Mouse (Mus musculus): ENCODE results near the gene Gm11444. TPM values are rescaled to one million over a fixed set of nuclear protein-coding genes. Genes with fewer than 3 reads are reported as not detected.

Gm11444 gene
- 1 to 10 TPM in 1 of 2 experiments, not detected in 1; 1.0 TPM for polyA plus RNA-seq (2017; shearing (Covaris generic))

DNA sequence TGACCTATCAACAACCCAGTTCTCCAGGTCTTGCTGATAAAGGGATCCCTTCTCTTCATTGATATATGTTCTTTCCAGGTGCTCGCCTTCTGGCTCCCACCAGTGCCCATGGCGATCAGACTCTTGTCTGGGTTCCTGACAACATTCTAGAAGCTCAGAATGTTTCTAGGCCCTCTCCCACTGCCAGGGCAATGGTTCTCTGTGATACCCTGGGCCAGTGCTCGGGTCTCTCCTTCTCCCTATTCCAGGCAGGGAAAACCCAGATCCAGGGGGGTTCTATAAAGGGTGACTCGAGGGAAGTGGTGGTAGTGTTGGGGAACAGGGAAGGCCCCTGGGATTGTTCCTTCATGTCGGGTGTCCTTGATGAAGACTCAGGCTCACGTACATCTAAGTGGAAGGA, at the start of gene Gm11444:
Gene Gm11444 (minus strand): TSS at position 101 of the 400 bp plus-strand sequence.
- ATAC-seq = no peak

DNA sequence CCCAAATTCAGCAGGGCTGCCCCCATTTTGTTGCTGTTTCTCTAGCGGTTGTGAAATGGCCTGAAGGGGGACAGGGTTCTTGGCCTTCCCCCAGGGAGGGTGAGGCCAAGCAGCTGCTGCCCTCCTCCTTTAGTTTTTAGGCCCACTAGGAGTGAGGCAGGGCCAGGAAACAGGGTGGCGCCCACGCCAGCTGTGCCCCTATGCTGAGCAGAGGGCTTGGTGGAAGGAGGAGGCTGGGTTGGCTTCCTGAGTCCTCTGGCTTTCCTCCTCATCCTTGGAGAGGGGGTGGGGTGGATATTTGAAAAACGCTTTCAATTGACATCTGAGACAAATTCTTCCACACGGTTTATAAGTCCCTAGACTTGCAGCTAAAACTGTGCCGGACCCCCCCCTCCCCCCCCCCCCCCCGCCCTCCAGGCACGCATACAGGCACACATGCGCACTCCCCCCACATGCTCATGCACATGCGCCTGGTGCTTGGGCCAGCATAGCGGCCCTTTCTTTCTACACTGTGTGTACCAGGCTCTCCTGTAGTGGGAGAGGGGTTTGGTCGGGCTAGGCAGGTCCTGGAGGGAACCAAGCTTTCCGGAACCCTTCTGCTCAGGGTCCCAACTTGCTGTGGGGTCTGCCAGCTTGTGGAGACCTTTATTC, 46.3 kb upstream of the Gm11444 start:
- ATAC-seq = no peak

DNA sequence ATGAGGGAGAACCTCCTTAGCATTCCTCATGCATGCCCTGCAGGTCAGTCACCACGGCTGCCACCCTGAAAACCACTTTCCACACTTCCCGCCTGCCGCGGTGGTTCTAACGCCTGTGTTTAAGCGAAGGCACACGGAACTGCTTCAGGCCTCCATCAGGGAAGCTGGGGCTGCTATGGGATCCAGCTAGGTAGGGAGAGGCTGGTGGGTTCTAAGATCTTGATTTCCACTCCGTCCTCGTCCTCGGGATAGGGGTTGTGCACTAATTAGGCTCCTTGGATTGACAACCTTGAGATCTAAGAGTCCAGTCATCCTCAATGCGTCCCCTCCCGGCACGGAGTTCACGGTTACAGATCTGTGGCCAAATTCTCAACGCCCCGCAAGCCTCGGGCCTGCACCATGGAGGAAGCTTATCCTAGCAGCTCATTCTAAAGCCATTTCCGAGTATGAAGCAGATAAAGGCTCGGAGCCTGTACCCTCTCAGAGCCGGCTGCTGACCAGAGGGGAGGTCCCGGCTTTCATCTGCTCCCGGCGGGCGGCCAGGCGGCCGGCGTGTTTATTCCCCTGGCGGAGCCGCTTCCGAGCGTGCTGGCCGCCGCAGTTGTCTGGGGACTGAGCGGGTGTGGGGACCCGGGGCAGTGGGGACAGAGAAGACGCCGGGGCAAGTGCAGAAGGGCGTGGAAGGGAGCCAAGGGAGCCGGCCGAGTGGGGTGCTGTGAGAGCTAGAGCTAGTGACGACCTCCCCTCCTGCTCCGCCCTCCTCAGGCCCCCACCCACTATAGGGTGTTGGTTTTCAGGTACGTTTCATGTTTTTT, 44.8 kb upstream of the Gm11444 start:
- no peak for ATAC-seq

DNA sequence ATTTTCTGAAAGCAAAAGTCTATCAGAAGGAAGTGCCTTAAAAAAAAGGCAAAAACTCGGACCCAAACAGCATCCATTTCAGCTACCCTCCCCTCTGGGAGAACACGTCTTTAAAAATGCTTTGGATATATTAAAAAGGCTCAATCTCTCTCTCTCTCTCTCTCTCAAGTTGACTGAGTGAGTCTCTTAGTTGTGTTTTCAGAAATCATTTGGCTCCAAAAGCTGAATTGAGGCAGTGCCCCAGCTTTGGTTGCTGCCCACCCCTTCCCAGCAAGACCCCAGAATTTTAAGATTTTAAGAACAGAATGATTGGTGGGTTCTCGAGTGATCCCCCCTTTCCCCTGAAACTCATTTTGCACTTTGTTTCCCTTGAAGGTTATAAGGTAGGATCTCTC, 44.0 kb upstream of the Gm11444 start:
- ATAC-seq = no peak

DNA sequence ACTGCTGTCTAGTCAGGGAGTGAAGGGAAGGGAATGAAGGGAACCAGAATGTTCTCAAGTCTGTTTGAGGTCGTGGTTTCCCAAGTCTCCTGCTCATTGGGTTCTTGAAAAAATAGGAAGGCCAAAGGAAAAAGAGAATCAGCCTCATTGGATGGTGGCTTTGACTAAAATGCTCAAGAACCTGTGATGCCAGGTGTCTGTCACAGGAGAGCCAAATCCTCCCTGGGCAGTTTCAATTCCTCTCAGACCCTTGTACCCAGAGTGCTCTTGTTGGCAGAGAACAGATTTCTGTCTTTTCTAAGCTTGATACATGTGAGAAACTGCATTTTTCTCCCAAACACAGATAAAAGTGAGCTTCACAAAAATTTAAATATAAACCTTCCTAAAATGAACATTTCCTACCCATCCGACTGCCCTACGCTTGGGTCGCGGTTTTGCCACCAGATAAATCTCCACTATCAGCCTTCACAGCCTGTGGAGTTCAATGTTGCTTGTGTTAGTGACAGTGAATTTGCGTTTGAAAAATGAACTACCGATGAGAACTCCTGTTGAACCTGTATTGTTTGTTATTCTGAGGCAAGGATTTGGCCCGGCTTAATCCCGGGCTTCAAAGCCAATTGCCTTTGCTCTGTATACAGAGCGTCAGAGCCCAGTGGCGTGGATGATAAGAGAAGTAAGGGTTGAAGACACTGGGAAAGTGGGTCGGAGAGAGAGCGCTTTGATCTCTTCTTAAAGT, 43.4 kb upstream of the Gm11444 start:
- ATAC-seq = no peak

DNA sequence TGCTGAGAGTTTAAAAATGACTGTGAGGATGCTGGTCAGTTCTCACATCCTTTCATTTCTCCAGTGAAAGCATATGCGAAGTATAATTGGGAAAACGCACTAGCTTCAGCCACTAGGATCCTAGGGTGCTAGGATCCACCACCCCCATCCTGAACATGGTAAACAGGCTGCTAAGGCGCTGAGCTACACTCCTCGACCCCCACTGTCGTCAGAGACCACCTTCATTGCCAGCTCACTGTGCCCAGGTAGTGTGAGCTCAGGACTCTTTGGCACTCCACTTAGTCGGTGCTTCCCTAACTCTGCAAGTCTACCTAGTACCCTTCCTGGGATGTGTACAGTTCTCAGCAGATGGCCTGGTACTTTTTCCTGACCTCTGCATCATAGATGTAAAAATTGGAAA, 42.6 kb upstream of the Gm11444 start:
- no peak for ATAC-seq

DNA sequence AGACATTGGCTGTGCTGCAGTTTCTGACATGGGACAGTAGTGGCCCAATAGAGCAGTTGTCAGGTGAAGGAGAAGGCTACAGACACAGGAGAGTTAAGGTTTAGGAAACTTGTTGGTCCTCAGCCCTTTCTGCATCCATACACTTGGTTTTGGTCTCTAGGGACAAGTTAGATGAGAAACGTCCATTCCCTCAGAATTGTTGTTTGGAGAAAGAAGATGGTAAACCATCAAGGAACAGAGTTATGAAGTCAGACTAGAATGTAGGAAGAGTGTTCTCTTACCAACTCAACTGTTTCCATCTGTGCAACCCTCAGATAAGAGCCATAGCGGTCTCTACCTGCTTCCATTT, 41.5 kb upstream of the Gm11444 start:
- ATAC-seq = no peak

DNA sequence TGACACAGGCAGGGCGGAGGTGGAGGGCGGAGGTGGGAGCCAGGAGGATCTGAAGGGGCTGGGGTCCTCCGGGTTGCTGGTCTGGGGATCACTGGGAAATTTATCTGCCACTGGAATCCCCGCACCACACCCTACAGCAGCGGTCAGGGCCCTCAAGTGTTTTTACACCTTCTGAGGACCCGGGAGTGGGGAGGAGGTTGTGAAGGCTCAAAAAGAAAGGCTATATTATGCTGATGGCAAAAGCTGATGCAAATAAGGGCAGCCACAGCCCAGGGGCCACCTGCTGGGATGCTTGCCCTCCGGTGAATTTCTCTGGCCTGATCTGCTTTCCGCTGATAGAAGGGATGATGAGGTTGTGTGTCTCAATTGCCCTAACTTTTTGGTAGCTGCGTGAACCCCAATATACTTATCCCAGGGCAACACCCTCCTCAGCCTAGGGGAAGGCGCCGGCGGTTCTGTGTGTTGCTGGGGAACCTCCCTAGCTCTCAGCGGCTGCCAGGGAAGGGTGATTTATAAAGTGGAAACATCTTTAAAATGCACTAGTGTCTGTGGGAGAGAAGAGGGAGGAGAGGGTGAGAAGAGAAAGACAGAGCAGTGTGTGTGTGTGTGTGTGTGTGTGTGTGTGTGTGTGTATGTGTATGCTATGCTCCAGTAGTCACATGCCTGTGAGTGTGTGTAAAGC, 41.0 kb upstream of the Gm11444 start:
- ATAC-seq = no peak

DNA sequence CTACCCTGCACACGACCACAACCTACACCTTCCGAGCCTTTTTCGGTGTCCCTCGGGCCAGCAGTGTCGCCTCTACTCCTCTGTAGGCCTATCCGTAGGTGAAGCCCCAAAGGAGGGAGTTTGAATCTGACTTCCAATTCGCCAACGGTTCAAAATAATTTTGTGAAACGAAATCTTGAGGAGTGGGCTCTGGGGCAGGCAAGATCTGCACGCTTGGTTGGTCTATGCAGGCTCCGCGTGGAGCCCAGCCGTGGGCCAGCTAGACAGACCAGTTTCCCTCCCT, 40.4 kb upstream of the Gm11444 start:
- ATAC-seq = no peak

DNA sequence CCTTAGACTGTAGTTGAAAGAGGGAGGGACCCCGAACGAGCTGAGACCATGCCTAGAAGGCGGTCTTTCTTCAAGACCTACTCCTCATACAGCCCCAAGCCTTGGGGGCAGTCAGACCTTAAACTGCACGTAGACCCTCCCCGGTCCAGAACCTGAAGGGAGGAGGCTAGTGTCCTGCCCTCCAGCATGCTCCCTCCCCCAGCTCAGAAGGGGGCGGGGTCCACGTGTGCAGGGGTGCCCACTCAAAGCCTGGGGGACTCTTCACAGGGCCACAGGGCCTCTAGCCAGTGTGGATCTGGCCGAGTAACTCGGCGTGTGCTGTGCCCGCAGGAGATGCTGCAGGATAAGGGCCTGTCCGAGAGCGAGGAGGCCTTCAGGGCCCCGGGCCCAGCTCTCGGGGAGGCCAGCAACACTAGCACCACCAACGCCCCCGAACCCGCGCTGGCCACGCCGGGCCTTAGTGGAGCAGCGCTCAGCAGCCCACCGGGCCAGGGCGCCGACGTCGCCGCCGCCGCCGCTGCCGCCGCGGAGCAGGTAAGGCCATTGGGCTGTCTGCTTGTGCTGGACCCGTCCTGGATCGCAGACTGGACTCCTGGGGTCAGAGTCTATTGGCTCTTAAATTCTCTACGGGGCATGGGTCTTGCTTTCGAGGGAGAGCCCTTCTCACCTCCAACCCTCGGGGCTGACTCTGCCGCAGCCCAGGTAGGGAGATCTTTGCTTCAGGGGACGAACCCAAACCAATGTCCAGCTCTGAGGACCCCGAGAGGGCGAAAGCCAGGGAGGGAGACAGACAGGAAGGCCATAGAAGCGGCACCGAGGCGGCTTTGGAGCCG, 39.8 kb upstream of the Gm11444 start:
- ATAC-seq = no peak

DNA sequence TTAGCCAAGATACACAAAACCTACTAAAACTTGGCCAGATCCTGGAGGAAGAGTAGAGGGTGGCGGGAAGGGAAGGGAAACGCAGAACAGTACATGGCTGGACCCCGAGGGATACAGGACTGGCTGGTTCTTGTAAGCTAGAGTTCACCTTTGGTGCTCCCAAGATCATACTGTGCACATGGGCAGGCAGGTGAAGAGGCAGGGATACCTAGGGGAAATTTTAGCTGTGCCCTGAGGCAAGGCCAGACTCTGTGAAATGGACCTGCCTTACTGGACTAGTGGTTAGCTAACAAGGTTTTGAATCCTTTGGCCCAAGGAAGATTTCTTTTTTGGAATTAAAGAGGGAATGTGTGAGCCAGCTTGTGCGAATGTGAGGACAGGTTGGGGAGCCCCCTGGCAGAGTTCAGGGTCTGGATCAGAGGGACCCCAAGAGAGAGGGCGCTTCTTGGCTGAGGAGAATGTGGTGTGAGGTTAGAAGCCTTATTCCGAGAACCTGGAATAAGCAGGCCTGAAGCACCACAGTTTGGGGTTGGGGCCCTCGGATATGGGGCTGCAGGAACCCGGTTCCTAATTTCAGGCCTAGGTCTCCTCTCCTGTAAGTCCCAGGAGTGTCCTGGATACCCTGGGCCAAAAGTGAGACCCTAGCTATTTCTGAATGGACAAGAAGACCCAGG, 39.1 kb upstream of the Gm11444 start:
- no peak for ATAC-seq

DNA sequence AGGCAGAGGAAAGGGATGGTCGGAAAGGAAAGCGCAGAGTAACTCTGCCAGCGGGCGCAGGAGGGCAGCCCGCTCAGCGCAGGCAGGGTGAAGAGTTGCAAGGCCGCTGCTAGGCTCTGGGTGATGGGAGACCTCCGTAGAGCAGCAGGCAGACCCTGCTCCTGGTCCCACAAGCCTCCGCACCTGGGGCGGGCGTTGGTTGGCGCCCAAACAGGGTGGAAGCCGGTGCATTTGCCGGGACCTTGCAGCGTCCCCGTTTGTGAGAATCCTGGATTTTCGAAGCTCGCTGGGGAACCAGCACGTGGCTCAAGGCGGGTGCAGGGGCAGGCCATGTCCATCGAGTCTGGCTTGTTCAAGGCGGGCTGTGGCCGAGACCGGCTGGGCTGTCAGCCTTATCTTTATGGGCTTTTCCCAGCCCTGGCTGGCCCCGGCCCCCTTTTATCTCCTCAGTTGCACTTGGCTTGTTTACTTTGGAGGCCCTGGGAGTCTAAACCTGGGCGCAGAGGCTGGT, 38.4 kb upstream of the Gm11444 start:
- ATAC-seq = no peak

DNA sequence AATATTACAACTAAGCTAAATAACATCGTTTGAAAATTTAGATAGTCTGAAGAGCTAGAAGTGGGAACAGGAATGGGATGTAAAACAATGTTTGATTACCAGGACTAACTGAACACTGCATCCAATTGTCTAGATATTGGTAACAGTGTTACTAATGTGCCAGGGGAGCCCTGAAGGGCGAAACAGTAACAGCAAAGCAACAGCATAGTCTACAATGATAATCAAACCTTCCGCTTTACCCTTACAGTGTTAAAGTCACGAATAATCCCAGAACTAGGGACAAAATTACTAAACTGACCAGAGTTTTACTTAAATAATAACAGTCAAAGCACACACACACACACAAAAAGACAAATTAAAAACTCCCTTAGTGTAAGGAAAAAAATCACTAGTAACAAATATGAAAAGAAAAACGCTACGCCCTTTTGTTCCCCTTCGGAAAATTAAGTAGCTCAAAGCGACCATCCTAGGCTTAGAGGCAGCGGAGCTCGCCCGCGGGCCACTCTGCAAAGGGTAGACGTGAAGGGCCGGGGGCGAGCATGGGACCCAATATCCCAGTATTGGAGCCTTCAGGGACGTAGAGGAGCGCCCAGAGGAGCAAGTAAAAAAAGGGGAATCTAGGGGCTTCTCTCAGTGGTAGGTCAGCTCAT, 37.8 kb upstream of the Gm11444 start:
- no peak for ATAC-seq

DNA sequence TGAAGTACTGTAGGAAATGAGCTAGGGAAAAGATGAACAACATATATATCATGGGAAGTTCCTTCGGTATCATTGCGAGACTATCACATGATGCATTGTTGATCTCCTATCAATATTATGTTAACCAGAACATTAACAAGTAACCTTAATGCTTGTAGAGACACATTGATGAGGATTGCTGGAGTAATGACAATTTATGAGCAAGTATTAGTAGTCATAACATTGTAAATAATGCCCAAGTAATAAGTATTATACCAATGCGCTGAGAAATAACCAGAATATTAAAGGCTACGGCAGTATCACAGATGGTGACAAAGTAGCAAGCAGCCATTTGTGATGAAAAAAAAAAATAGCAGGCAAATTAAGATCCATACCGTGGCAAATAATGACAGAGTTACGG, 37.1 kb upstream of the Gm11444 start:
- ATAC-seq = no peak

DNA sequence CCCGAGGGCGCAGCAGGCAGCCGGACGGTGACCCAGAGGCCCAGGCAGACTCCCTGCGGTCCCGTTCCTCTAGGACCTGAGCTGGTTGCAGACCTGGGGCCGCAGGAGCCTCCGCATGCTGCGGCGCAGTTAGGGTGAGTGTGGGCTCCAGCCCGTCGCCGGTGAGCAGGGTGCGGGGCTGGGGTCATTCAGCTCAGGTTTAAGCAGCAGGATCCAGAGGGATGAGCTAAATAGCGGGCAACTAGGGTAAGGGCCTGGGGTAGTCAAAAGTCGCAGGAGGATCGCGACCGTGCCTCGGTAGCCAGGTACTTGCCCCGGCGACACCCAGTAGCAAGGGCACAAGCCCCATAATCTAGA, 36.3 kb upstream of the Gm11444 start:
- no peak for ATAC-seq

DNA sequence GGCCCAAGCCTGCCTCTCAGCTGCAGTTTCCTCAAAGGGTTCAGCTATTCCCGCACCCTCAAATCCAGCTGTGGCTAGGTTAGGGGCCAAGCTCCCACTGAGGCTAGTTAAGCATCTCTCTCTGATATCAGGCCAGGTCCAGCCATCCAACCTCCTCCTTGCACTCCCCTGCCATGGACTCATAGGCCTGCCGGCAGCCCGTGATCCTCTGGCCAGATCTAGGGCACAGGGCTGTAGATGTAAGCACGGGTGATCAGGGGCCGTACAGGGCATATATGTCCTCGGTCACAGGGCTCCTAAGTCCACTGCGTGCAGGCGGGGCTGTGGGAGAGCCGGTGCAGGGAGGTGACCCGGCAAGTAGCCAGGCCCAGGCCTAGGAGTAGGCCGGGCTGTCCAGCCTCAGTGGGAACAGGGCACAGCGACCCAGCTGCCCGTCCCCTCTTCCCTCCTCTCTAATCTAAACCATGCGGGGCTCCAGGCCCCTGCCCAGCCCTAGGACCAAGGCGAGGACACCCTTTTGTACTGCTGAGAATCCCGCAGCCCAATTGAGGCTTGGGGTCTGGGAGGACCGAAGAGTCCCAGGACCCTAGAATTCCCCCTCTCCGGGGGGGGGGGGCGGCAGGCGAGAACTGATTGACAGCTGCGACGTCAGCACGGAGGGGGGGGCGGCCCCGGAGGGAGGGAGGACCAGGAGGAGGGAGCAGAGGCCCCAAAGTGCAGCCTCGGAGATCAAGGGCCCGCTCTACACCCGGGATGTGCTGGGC, 35.7 kb upstream of the Gm11444 start, which contains the start of gene Tbx4:
Gene Tbx4 (plus strand): TSS at position 758 of the 764 bp plus-strand sequence.
- no peak for ATAC-seq

DNA sequence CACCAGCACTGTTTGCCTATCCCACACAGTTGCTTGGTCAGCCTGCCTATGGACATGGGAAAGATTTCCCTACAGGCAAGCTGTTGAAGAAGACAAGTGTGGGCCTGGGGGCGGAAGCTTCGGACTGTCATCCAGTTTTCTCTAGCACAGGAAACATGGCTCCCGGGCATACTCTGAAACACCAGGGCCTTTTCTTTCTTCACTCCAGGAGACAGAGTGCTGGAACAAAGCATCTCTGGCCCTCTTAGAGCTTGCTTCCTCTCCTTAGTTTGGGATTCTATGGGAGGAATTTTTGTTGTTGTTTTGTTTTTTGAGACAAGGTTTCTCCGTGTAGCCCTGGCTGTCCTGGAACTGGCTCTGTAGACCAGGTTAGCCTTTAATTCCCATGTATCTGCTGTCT, 34.4 kb upstream of the Gm11444 start:
- no peak for ATAC-seq

DNA sequence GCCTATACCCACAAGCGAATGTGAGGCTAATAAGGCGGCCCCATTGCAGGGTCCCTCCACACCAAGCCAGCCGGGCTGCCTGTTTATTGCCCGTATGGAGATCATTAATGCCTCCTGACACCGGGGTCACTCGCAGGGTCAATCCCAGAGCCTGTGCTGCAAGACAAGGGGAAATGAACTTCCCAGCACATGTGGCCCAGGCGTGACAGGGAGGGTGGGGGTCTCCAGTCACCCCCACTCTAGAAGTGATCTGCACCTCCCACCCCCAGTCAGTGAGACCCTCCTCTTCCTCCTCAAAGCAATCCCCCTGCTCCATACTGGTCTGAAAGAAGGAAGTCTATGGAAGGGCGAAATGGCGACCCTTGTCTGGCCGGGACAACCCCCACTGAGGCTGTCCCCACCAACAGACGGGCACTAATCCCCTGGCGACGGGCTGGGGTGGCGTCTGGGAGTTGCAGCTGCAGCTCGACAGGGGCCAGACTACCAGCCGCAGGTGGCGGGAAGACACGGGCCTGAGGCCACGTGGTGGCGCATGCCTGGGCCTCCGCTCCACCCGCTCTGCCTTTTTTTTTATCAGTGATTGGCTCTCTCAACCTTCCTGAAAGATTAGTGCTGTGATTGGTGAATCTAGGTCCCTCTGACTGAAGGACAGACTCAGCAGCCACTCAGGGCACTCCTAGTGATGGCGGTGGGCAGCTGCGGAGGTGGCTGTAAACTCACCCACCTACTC, 26.1 kb upstream of the Gm11444 start:
- ATAC-seq = no peak

DNA sequence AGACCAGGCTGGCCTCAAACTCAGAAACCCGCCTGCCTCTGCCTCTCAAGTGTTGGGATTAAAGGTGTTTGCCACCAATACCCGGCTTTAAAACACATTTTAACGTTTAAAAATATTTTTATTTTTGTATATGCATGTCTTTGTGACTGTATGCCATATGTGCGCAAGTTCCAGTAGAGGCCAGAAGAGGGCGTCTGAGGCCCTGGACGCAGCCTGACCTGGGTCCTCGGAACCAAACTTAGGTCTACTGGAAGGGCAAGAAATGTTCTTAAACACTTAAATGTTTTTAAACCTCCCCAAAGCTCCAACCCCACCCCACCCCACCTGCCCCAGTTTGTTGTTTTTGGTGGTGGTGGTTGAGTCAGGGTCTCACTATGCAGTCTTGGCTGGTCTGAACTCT, 14.2 kb upstream of the Gm11444 start:
- no peak for ATAC-seq

Data from activated CD4-positive, CD25-positive, alpha-beta regulatory T cell, adult 4 months (primary cell).